Mouse (Mus musculus): ENCODE results near the gene St3gal6.

DNA sequence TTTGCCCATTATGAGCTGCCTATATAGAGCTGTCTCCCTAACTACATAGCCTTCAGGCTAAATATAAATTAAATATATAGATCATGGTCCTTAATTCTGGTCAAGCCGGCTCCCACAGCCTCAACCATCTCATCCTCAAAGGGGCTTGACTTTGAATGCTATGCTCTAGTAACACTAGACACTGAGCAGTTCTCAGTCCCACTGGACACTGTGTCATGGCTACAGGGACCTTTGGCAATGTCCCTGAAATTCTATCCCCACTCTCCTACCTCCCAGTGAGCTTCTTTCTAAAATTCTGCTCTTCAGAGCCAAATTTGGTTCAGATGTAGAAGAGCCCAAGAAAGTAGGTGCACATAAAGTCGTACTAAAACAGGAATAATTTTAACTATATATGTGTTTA lies 7.9 kb downstream of the St3gal6 start:
- TF ChIP-seq CTCF (IDR thresholded peaks at IDR 0.05; ENCODE audit: borderline replicate concordance, insufficient read depth, low read depth, low read length) (no peak), POLR2A (IDR thresholded peaks at IDR 0.05; ENCODE audit: borderline replicate concordance, insufficient read depth, low read length) (no peak)

Measured in cerebellum, adult 2 months (tissue).